Mouse (Mus musculus) left cerebral cortex, postnatal 4 days (tissue): Measurements from ENCODE around the gene Stradb. TPM values are rescaled to one million over a fixed set of nuclear protein-coding genes. Genes with fewer than 3 reads are reported as not detected.
"Not testable (repeated sequence)": the region's sequence is repeated elsewhere in the genome, so short reads cannot be mapped to it uniquely, and the experiment has no call there.

Experiments
- DNase-seq: peaks from one replicate; pipeline ENCODE4 v3.0.0-alpha.2; 2022
- intact Hi-C: fragments of 180-260 bp; cut with DNase I; formaldehyde crosslinking; loops from one replicate; pipeline ENCODE4 v1.15.1; 2025
- total RNA-seq, 2 experiments: library from RNA; stranded (reverse); gene quantifications; 2 replicates each; pipeline ENCODE4 v1.2.3; 2021

Stradb gene
- total RNA-seq, 2 experiments from 2014 or later: 88.3 to 93.0 TPM

DNA sequence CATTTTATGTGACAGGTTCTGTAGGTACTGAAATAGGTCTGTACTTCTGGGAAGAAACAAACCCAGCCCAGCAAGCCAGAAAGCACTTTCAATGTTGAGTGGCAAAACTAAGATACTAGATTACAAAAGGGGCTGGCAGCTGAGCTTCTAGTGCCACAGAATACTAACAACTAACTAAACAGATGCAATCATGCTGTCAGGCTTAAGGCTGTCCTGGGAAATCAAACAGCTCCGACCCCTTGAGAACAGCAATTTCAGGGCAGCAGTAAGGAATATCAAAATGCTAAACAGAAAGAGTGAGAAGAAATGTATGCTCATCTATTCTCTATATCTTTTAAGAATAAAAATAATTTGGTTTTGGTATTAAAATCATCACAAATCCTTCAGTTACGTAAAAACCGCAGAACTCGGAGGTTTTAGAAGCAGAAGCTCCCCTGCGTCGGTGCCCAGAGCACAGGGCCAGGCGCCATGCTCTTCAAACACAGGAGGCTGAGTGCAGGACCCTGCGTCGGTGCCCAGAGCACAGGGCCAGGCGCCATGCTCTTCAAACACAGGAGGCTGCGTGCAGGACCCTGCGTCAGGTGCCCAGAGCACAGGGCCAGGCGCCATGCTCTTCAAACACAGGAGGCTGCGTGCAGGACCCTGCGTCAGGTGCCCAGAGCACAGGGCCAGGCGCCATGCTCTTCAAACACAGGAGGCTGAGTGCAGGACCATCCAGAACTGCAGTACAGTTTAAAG lies 14.4 kb upstream of the Stradb start:
- intact Hi-C loops, DNase-seq: not testable (repeated sequence)

DNA sequence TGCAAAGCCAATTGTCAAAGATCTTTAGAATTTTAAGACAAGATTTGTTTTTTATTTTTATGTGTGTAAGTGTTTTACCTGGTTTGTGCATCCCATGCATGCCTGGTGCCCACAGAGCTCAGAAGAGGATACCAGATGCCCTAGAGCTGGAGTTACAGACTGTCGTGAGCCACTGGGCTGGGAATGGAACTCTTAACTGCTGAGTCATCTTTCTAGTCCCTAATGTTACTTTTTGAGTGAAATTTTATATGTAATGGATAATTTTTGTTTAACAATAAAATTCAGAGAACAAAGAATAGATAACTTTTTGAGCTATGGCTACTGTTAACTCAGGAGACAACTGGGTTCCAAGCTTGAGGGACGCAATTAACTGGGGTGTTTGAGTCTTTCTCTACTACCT lies 13.6 kb upstream of the Stradb start:
- no peak for DNase-seq
- intact Hi-C loops: no loop called here

DNA sequence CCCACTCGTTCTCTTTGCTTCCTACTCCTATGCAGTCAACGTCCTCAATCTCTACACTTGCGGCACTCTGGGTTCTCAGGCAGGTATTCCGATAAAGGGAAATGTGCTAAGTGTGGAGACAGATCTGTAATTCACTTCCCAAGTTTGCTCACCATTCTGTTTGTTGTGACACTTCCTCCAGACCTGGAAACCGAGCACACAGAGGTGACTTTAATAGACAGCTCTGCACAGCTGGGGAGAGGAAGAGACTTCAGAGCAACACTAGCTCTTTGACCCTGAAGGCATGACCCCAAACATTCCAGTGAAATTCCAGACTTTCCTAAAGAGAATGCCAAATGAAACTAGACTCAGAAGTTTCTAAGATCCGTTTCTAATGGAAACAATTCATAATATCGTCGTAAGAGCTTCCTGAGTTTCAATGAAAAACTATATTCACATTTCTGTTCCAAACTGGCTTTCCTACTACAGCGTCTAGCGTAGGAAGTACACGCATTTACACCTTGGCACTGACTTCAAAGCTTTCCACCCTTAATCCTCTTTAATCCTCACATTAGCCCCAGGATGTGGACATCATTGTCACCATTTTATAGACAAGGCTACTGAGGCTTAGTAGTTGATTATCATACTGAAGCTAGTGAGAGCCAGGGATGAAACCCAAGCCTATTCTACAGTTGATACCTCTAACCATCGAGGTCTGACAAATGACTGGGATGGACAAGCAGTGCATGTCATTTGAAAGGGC lies 12.0 kb upstream of the Stradb start:
- no peak for DNase-seq
- intact Hi-C loops: no loop called here

DNA sequence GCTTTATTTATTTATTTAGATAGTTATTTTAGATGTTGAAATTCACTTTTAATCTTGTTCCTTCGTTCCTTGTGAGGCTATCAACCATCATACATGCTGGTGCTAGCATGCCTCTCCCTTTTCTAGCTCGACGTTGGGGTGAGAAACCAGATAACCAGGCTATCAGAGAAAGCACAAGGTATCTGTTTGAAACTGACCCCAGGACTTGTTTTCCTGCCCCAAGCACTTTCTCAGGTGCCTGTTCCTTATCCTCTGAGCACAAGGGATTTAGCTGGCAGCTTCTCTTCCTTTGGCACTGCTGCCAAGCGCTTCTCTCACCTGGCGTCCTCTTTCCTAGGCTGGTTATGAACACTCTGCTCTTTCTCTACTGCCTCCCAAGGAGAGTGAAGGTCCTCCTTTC lies 10.9 kb upstream of the Stradb start:
- intact Hi-C loops: no loop called here
- DNase-seq: no peak

DNA sequence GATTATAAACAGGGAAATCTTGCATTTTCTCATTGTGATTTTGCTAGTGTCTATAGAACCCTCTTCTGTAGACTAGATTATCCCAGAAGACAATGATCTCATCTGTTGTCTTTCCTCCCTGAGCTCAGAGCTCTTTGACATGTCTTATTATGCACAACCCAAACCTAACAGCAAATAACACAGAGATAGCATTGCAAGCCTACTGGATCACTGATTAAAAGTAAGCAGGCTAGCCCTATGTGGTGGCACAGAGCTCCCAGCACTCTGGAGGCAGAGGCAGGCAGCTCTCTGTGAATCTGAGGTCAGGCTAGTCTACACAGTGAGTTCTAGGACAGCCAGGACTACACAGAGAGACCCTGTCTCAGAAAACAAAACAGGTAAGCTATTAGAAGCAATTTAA lies 10.5 kb upstream of the Stradb start:
- intact Hi-C loops: no loop called here
- DNase-seq: no peak

DNA sequence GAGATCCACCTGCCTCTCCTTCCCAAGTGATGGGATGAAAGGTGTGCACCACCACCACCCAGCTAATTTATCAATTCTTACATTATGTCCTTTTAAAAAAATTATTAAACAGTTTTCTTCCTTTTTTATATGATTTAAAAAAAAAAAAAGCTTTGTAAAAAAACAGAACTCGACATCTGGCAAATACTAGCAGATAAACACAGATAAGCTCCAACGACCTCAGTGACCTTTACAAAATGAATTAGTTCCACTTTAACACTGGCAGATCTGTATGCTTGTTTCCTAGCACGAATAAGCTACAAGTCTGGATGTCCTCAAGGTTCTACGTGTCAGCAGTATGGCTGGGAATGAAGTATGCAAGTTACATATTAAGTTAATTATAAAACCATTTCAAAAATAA lies 5.8 kb upstream of the Stradb start:
- intact Hi-C loops: no loop called here
- no peak for DNase-seq

DNA sequence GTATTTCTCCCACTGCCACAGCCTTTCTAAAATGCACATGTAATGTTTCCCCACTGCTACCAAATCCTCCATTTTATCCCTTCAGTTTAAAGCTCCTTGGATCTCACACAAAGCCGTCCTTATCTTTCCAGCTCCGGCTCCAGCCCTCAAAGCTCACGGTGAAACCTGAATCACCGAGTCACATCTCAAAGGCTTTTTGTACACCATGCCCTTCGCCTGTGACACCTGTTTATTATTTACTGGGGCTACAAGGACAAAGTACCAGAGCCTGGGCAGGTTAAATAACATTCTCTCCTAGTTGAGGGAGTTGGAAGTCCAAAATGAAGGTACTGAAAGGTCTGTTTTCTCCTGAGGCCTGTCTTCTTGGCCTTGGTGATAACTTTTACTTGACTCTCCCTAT lies 3.3 kb upstream of the Stradb start:
- no peak for DNase-seq
- intact Hi-C loops: no loop called here

DNA sequence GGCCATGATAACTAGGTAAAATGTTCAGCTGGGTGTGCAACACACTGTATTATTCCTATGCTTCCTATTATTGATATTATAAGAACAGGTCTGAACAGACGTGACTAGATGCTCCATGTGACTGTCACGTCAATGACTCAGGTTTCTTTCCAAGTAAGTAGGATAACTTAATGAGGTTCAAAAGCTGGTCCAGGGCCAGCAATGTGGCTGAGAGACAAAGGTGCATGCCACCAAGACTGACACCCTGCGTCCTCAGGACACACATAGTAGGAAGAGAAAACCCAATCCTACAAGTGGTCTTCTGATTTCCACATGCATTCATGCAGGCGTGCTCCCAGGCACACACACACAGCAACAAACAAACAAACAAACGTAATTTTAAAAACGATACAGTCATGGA lies 2.2 kb upstream of the Stradb start:
- intact Hi-C loops: no loop called here
- DNase-seq: no peak

DNA sequence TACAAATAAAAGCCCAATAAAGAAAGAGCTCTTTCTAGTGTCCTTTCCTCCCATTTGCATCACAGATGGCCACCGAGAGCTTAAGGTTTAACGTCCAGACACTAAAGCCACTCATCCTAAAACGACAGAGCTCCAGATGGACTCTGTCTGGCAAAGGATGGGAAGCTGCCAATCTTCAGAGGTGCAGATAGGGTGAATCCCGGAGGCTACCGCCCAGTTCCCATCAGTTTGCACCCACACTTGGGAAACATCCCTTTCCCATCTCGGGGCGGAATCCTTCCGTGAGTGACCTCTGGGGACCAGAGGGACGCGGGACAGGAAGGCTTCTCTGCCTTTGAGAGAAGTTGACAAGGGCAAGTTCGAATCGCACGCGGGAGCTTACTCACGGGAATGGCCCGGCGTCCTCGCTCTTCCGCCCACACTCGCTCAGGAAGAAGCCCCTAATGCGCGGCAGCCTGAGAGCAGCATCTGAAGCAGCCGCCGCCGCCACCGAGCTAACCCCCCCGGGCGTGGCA lies 414 bp upstream of the Stradb start:
- no peak for DNase-seq
- intact Hi-C loops: no loop called here

DNA sequence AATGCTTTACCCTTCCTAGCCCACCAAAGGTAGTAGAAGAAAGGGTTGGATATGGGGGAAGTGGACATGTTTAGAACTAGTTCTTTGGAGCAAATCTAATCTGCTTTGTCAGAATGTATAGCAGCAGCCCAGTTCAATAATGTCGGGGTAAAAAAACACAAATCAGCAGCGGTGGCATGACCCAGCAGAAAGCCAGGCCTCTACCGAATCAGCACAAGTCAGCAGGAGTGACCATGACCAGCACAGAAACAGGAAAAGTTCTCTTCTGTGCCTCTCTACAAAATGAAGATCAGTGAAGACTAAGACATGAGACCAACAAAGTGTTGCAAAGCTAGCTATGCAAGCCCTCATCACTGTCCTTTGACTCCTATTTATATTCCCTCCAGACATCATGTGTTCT lies 9.0 kb downstream of the Stradb start:
- intact Hi-C loops: loop anchor here (10.0 kb wide), 1 partner anchor 207 kb away; no protein-coding TSS in a partner anchor
- no peak for DNase-seq

DNA sequence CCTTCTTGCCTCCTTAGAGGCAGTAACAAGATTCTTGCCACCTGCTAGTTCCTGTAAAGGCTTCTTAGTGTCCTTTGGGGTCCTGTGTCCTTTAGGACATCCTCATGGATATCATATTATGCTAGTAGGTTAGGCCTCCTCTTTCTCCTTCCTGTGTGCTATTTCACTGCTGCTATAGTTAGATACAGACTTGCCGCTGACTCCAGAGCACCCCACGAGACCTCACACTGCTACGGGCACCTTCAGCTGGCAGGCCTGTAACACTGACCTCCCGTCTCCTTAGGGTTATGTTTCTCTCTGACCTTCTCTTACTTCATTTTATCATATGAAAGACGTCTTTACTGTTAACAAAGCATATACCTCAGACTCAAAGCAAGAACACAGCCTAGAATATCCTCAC lies 11.3 kb downstream of the Stradb start:
- intact Hi-C loops: loop anchor here (10.0 kb wide), 1 partner anchor 210 kb away; no protein-coding TSS in a partner anchor

DNA sequence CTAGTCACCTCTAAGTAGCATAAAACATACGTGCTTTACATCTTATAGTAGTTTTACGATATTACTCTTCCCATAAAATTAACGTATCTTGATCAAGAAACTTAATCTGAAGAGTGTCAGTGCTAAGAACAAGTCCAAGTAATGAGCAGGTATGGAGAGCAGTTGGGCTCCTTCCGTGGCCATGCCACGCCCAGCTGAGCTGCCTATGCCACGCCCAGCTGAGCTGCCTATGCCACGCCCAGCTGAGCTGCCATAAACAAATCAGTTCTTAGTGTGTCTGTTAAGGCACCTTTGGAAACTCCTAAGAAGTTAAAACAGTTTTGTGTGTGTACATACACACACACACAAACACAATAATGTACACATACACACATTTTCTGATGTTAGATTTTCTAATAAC lies 19.8 kb downstream of the Stradb start:
- no peak for DNase-seq
- intact Hi-C loops: loop anchor here (5.0 kb wide), 1 partner anchor 179 kb away; no protein-coding TSS in a partner anchor

More for the DNA sequence above, 11.3 kb downstream of the Stradb start:
- DNase-seq: no peak

DNA sequence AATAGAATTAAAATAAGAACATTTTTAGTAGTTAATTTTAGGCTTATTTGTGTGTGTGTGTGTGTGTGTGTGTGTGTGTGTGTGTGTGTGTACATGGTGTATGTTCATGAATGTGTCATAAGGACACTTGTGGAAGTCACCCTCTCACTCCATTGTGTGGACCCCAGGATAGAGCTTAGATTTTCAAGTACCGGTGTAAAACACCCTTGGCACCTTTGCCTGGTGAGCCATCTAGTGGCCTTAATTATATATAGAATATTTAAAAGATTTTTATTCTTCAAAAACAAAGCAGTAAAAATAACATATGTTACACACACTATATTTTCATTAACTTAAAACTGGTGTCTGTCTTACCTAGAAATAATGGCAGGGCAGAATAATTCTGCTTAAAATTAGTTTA lies 20.4 kb downstream of the Stradb start:
- intact Hi-C loops: loop anchor here (5.0 kb wide), 1 partner anchor 179 kb away; no protein-coding TSS in a partner anchor
- DNase-seq: no peak

DNA sequence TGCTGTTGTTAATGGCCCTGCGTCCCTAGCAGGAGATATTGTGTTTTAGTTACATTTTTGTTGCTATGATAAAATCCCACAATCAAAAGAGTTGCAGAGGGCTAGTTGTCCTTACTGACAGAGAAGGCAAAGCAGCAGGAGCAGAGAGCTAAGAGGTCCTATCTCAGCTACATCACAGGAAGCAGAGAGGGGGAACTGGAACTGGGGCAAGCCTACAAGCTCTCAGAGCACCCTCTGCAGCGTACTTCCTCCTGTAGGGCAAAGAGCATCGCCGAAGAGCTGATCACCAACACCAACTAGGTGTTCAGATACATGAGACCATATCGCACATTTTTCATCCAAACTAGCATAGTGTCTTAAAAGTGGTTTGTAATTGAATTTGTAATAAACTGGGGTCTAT lies 22.0 kb downstream of the Stradb start:
- intact Hi-C loops: no loop called here
- no peak for DNase-seq

DNA sequence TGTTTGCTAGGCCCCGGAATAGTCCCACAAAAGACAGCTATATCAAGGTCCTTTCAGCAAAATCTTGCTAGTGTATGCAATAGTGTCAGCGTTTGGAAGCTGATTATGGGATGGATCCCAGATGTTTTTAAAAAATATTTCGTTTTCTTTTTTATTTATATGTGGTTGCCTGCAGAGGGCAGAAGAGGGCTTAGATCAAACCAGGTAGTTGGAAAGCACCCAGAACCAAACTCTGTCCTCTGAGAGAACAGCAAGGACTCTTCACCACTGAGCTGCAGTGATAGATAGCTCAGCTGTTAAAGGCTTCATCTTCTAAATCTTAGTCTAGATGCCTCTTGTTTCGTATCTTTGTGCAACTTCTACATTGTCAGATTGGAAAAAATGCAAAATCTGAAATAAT lies 35.9 kb downstream of the Stradb start:
- intact Hi-C loops: no loop called here
- no peak for DNase-seq

DNA sequence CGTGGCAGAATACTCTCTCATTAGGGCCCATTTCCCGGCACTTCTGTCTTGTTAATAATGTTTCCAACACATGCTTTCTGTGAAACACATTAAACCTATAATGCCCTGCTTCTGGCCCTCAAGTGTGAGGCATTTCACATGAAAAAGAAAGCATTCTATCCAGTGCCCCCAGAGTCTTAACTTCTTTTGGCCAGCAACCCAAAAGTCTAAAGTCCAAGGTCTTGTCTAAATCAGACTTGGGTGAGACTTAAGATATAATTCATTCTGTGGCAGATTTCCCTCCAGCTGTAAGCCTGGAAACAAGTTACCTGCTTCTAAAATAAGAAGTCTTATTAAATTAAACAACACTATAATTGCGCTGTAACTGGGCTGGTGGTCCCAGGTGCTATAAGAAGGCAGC lies 48.2 kb downstream of the Stradb start:
- intact Hi-C loops: no loop called here
- DNase-seq: no peak

DNA sequence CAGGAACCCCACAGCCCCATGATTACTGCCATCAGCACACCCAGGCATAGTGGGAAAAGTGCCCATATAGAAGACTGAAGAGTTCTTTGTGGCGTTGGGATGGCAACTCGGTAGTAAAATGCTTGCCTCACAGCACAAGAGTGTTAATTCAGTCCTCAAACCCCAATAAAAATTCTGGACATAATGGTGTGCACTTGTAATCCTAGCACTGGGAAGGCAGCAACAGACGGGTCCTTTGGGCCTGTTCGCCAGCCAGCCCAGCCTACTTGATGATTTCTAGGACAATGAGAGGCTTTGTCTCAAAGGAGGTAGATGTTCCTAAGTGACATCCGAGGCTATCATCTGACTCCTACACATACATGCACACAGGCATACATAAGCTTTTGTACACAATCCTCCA lies 64.4 kb downstream of the Stradb start:
- intact Hi-C loops: no loop called here

More for the DNA sequence above, 64.4 kb downstream of the Stradb start:
- DNase-seq: no peak

Other genes starting within 250 kb of the Stradb start
- 1 to 10 TPM; 4.6 to 5.6 TPM for gene Casp8, start 178.1 kb upstream of the Stradb start, total RNA-seq
- 10 to 100 TPM; 82.5 to 92.3 TPM for gene Trak2, start 92 bp upstream of the Stradb start, total RNA-seq
- gene C2cd6, start 121.4 kb downstream of the Stradb start, total RNA-seq: not detected
- 10 to 100 TPM; 38.4 to 38.7 TPM for gene Tmem237, start 146.9 kb downstream of the Stradb start, total RNA-seq
- 1 to 10 TPM; 1.2 to 1.4 TPM for gene Mpp4, start 189.9 kb downstream of the Stradb start, total RNA-seq